8 mouse cellular contexts compared by ENCODE assay signal in genomic region chr12:12941661-12942363, GRCm38 (mm10). TPM values are rescaled to one million over a fixed set of nuclear protein-coding genes. Genes with fewer than 3 reads are reported as not detected.
A peak's percentile ranks its signal among the peaks of the same experiment; 100 is the strongest.
DNase-seq lines count a peak whose midpoint lies in the region; ATAC-seq and TF ChIP-seq lines count a peak whose summit lies in the region.

Gene Mycn (minus strand): TSS chr12:12941914.

- H3K4me3 ChIP-seq in erythroblast, embryonic 14.5 days (replicated peaks), result peak within 1 kb of the TSS; percentile 59
- peak within 1 kb of the TSS; percentile 80 for H3K4me3 ChIP-seq in embryonic facial prominence, embryonic 10.5 days
- peak within 1 kb of the TSS; percentile 80 for H3K4me3 ChIP-seq in heart, adult 2 months
- H3K4me3 ChIP-seq in kidney, adult 2 months (ENCODE audit: insufficient read depth, low read depth, low read length), result peak within 1 kb of the TSS; percentile 81
- H3K4me3 ChIP-seq in limb, embryonic 14.5 days (replicated peaks; ENCODE audit: low read length), result peak within 1 kb of the TSS; percentile 70
- H3K4me3 ChIP-seq in midbrain, postnatal 0 days (ENCODE audit: low read depth, low read length), result peak within 1 kb of the TSS; percentile 76

- peaks cover 6% of the 10 kb centered on the region; the same call in 1 of the 2 replicates for H3K9me3 ChIP-seq in erythroblast, embryonic 14.5 days (ENCODE audit: control insufficient read depth, low read length)
- H3K9me3 ChIP-seq in embryonic facial prominence, embryonic 10.5 days, result no peaks in the 10 kb centered on the region
- H3K9me3 ChIP-seq in limb, embryonic 14.5 days (ENCODE audit: control insufficient read depth, low read length), result no peaks in the 10 kb centered on the region
- H3K9me3 ChIP-seq in midbrain, postnatal 0 days (ENCODE audit: low read length), result no peaks in the 10 kb centered on the region

- H3K4me1 ChIP-seq in erythroblast, embryonic 14.5 days (ENCODE audit: control insufficient read depth), result peaks cover 9% of the 10 kb centered on the region; the same call in 1 of the 2 replicates
- peaks cover 35% of the 10 kb centered on the region for H3K4me1 ChIP-seq in embryonic facial prominence, embryonic 10.5 days
- peaks cover 1% of the 10 kb centered on the region for H3K4me1 ChIP-seq in heart, adult 2 months (ENCODE audit: control insufficient read depth, insufficient read depth, low read length)
- peaks cover 5% of the 10 kb centered on the region; the same call in 1 of the 2 replicates for H3K4me1 ChIP-seq in kidney, adult 2 months (ENCODE audit: control insufficient read depth, insufficient read depth, low read length)
- peaks cover 26% of the 10 kb centered on the region for H3K4me1 ChIP-seq in limb, embryonic 14.5 days (ENCODE audit: control insufficient read depth, insufficient read depth, low read length)
- H3K4me1 ChIP-seq in midbrain, postnatal 0 days (ENCODE audit: insufficient read depth, low read length), result no peaks in the 10 kb centered on the region

- peaks cover 80% of the 10 kb centered on the region for H3K27me3 ChIP-seq in erythroblast, embryonic 14.5 days (ENCODE audit: control insufficient read depth)
- peaks cover 7% of the 10 kb centered on the region; the same call in 1 of the 2 replicates for H3K27me3 ChIP-seq in embryonic facial prominence, embryonic 10.5 days (replicated peaks; ENCODE audit: low read depth, poor library complexity, severe bottlenecking)
- H3K27me3 ChIP-seq in heart, adult 2 months (ENCODE audit: control insufficient read depth, insufficient read depth, low read length), result no peaks in the 10 kb centered on the region
- no peaks in the 10 kb centered on the region for H3K27me3 ChIP-seq in kidney, adult 2 months (replicated peaks; ENCODE audit: control insufficient read depth, insufficient read depth, low read length)
- H3K27me3 ChIP-seq in limb, embryonic 14.5 days (ENCODE audit: control insufficient read depth, insufficient read depth, low read length), result no peaks in the 10 kb centered on the region
- no peaks in the 10 kb centered on the region for H3K27me3 ChIP-seq in midbrain, postnatal 0 days (ENCODE audit: insufficient read depth, low read length)

- peak within 1 kb of the TSS; percentile 90 for H3K9ac ChIP-seq in heart, adult 2 months (ENCODE audit: low read depth, low read length)
- H3K9ac ChIP-seq in limb, embryonic 14.5 days (ENCODE audit: low read depth, low read length, severe bottlenecking), result peak within 1 kb of the TSS; percentile 63
- H3K9ac ChIP-seq in midbrain, postnatal 0 days (replicated peaks; ENCODE audit: low read length, poor library complexity, severe bottlenecking), result peak within 1 kb of the TSS; percentile 89

- under 1% methylated on average over 38 of the region's 38 CpGs for WGBS in embryonic facial prominence, embryonic 10.5 days
- WGBS in heart, adult 2 months, result under 1% methylated on average over 37 of the region's 38 CpGs
- WGBS in kidney, adult 2 months, result under 1% methylated on average over 37 of the region's 38 CpGs
- 2% methylated on average over 37 of the region's 38 CpGs for WGBS in limb, embryonic 14.5 days
- WGBS in midbrain, postnatal 0 days, result under 1% methylated on average over 33 of the region's 38 CpGs

- H3K79me2 ChIP-seq in heart, adult 2 months (replicated peaks; ENCODE audit: control insufficient read depth, insufficient read depth, low read length), result no peaks in the 10 kb centered on the region

- peak within 1 kb of the TSS; percentile 98 for H3K27ac ChIP-seq in embryonic facial prominence, embryonic 10.5 days (replicated peaks)
- H3K27ac ChIP-seq in heart, adult 2 months, result peak within 1 kb of the TSS; percentile 79
- 0 out of 2 replicates have a peak within 1 kb of the TSS, but pooled peaks have one; percentile 12 for H3K27ac ChIP-seq in kidney, adult 2 months (ENCODE audit: insufficient read depth, low read depth, low read length)
- peak within 1 kb of the TSS; percentile 76 for H3K27ac ChIP-seq in limb, embryonic 14.5 days (replicated peaks; ENCODE audit: low read depth, low read length)
- peak within 1 kb of the TSS; percentile 87 for H3K27ac ChIP-seq in midbrain, postnatal 0 days (ENCODE audit: low read depth, low read length)

- TF ChIP-seq CTCF in heart, adult 2 months (IDR thresholded peaks at IDR 0.05), result no peak
- TF ChIP-seq CTCF in kidney, adult 2 months (conservative IDR thresholded peaks at IDR 0.05; ENCODE audit: insufficient read depth, insufficient read length, low read depth, low read length), result no peak
- no peak for TF ChIP-seq CTCF in midbrain, postnatal 0 days (IDR thresholded peaks at IDR 0.05)

- peak within 1 kb of the TSS; percentile 88 for H3K4me2 ChIP-seq in limb, embryonic 14.5 days (replicated peaks; ENCODE audit: low read depth, low read length, severe bottlenecking)
- H3K4me2 ChIP-seq in midbrain, postnatal 0 days (ENCODE audit: low read depth, low read length, poor library complexity, severe bottlenecking), result peak within 1 kb of the TSS; percentile 95

- ATAC-seq in erythroblast, adult 5-6 weeks (replicated peaks; ENCODE audit: low FRiP score, poor library complexity, severe bottlenecking), result no peak
- ATAC-seq in limb, embryonic 14.5 days (ENCODE audit: low FRiP score, low read depth), result peak; percentile 74
- peak; percentile 74 for ATAC-seq in midbrain, postnatal 0 days (ENCODE audit: low FRiP score)

- peak; percentile 88 for TF ChIP-seq POLR2A in heart, adult 2 months (IDR thresholded peaks at IDR 0.05; ENCODE audit: insufficient read depth, low read depth, low read length)
- peak; percentile 47 for TF ChIP-seq POLR2A in kidney, adult 2 months (IDR thresholded peaks at IDR 0.05; ENCODE audit: low read depth, low read length)
- peak; percentile 81; the same call in 1 of the 2 replicates for TF ChIP-seq POLR2A in limb, embryonic 14.5 days (IDR thresholded peaks at IDR 0.05; ENCODE audit: borderline replicate concordance, extremely low read depth, insufficient read depth, insufficient read length)

- no peaks in the 10 kb centered on the region; the same call in 1 of the 2 replicates for H3K36me3 ChIP-seq in erythroblast, embryonic 14.5 days (ENCODE audit: control insufficient read depth)
- H3K36me3 ChIP-seq in embryonic facial prominence, embryonic 10.5 days (replicated peaks), result peaks cover 36% of the 10 kb centered on the region
- H3K36me3 ChIP-seq in heart, adult 2 months (ENCODE audit: control insufficient read depth, insufficient read depth, low read length), result no peaks in the 10 kb centered on the region
- no peaks in the 10 kb centered on the region for H3K36me3 ChIP-seq in kidney, adult 2 months (ENCODE audit: control insufficient read depth, insufficient read depth, low read length)
- H3K36me3 ChIP-seq in limb, embryonic 14.5 days (ENCODE audit: control insufficient read depth, insufficient read depth, low read length), result 0 out of 2 replicates have a peak, but pooled peaks cover 4% of the 10 kb centered on the region
- H3K36me3 ChIP-seq in midbrain, postnatal 0 days (ENCODE audit: insufficient read depth, low read length), result peaks cover 6% of the 10 kb centered on the region

- peak; percentile 94 for DNase-seq in embryonic facial prominence, embryonic 10.5 days (ENCODE audit: low spot score)
- DNase-seq in heart, adult 2 months, result peak; percentile 83 to 85
- DNase-seq in kidney, adult 2 months, result peak; percentile 87
- DNase-seq in limb, embryonic 14.5 days (ENCODE audit: low spot score), result peak; percentile 96
- peak; percentile 96 for DNase-seq in midbrain, postnatal 0 days (ENCODE audit: low spot score)
- peak; percentile 80 for DNase-seq in telencephalon, adult 2 months (ENCODE audit: low read depth, low spot score)

- intact Hi-C loops in heart, adult 2 months (cut with DNase I), result loop anchor here (1.0 to 10.0 kb wide), 7 partner anchors 160 to 767 kb away; no protein-coding TSS in a partner anchor

- TF ChIP-seq EP300 in heart, adult 2 months (IDR thresholded peaks at IDR 0.05; ENCODE audit: insufficient read depth, low read depth, low read length), result no peak

RNA-seq across cellular contexts. Expression of gene Mycn, which starts in this region (rescaled TPM):
- 0.02 TPM in 1 of 2 replicates, not detected in the other for polyA plus RNA-seq in erythroblast, embryonic 14.5 days (2012)
- not detected in 2 replicates for total RNA-seq in erythroblast, adult 5-6 weeks (2015; ENCODE audit: low replicate concordance)
- total RNA-seq in erythroblast, adult 5-6 weeks (2017; ENCODE audit: low replicate concordance), result 0.56 TPM in 1 of 2 replicates, not detected in the other
- 154 and 170 TPM in 2 replicates for polyA plus RNA-seq in embryonic facial prominence, embryonic 10.5 days (2016; fragmentation: Nextera tagmentation; extraction: Ambion mirVana)
- 1 to 10 TPM; 1.8 to 1.9 TPM for total RNA-seq in heart, adult 2 months (2021)
- 3.1 and 4.7 TPM in 2 replicates for polyA plus RNA-seq in heart, adult 2 months (2012; rRNA removed)
- polyA plus RNA-seq in kidney, adult 2 months (2012; rRNA removed), result 2.4 and 2.8 TPM in 2 replicates
- 20.6 and 21.3 TPM in 2 replicates for polyA plus RNA-seq in limb, embryonic 14.5 days (2012; rRNA removed)
- polyA plus RNA-seq in limb, embryonic 14.5 days (2014; fragmentation: Nextera tagmentation; extraction: Ambion mirVana), result 27.9 and 32.6 TPM in 2 replicates
- 34.9 and 45.1 TPM in 2 replicates for total RNA-seq in midbrain, postnatal 0 days (2014; rRNA removed)
- polyA plus RNA-seq in midbrain, postnatal 0 days (2015; fragmentation: Nextera tagmentation; extraction: Ambion mirVana), result 24.8 and 25.4 TPM in 2 replicates

Comparison
In these comparisons a context has a peak if more than half of its experiments do, and no peak if none do; other contexts are left out.
1. RNA of gene Mycn (total RNA-seq): 34.9 to 45.1 TPM in midbrain, postnatal 0 days; 1.8 to 1.9 TPM in heart, adult 2 months and 0.56 TPM in erythroblast, adult 5-6 weeks; every median in the first group is over 10 times any median in the second.
2. H3K27ac ChIP-seq: peak in every context shown above with its lines; median percentile 98 in embryonic facial prominence, embryonic 10.5 days; 87 in midbrain, postnatal 0 days; 79 in heart, adult 2 months; 76 in limb, embryonic 14.5 days; 12 in kidney, adult 2 months.
3. Peak in every context shown above with its lines, with median percentiles within 50 percentile points of each other: H3K4me3 ChIP-seq, DNase-seq, H3K9ac ChIP-seq and POLR2A ChIP-seq.